Mouse (Mus musculus): ENCODE data around the gene Ffar3. TPM values are rescaled to one million over a fixed set of nuclear protein-coding genes. Genes with fewer than 3 reads are reported as not detected.

Gene Ffar3
- total RNA-seq (2014; rRNA removed) (0.05 TPM in 1 of 2 replicates, not detected in the other), polyA plus RNA-seq (2015; fragmentation: Nextera tagmentation; extraction: Ambion mirVana) (0.09 TPM in 1 of 2 replicates, not detected in the other)

- Histone ChIP-seq H3K9me3 (ENCODE audit: low read length) (no peaks in the 10 kb centered on the region), H3K36me3 (ENCODE audit: insufficient read depth, low read length) (no peaks in the 10 kb centered on the region), H3K27me3 (ENCODE audit: insufficient read depth, low read length) (no peaks in the 10 kb centered on the region), H3K4me2 (ENCODE audit: low read depth, low read length) (no peak within 1 kb of the TSS), H3K9ac (replicated peaks; ENCODE audit: low read length) (no peak within 1 kb of the TSS), H3K27ac (no peak within 1 kb of the TSS), H3K4me3 (ENCODE audit: low read length) (no peak within 1 kb of the TSS), H3K4me1 (ENCODE audit: insufficient read depth, low read length) (no peaks in the 10 kb centered on the region)
- TF ChIP-seq CTCF (IDR thresholded peaks at IDR 0.05; ENCODE audit: low read depth), result no peak
- WGBS, result 82% methylated on average over 6 of the region's 6 CpGs
- no peak for ATAC-seq
- DNase-seq (ENCODE audit: low spot score), result no peak
Observed at GRCm38 (mm10) chr7:30856078-30856477, at the start of gene Ffar3. Gene Ffar3, minus strand, starts transcription at chr7:30856178.

GRCm38 (mm10) chr7:30904042-30904441 is 48.1 kb upstream of the Ffar3 start:
- Histone ChIP-seq H3K4me3 (ENCODE audit: low read length) (no peak overlapping the region), H3K4me1 (ENCODE audit: insufficient read depth, low read length) (peaks cover 3% of the 10 kb centered on the region; the same call in 1 of the 2 replicates), H3K9me3 (ENCODE audit: low read length) (no peaks in the 10 kb centered on the region), H3K27ac (no peak overlapping the region), H3K36me3 (ENCODE audit: insufficient read depth, low read length) (no peaks in the 10 kb centered on the region), H3K4me2 (ENCODE audit: low read depth, low read length) (no peak overlapping the region), H3K27me3 (ENCODE audit: insufficient read depth, low read length) (no peaks in the 10 kb centered on the region), H3K9ac (replicated peaks; ENCODE audit: low read length) (no peak overlapping the region)
- DNase-seq (ENCODE audit: low spot score), result peak; percentile 34
- ATAC-seq, result no peak
- TF ChIP-seq CTCF (IDR thresholded peaks at IDR 0.05; ENCODE audit: low read depth), result peak; percentile 68
- 54% methylated on average over 4 of the region's 4 CpGs for WGBS

GRCm38 (mm10) chr7:30895217-30895616 is 39.2 kb upstream of the Ffar3 start:
- H3K9ac ChIP-seq (replicated peaks; ENCODE audit: low read length), result no peak overlapping the region
- no peaks in the 10 kb centered on the region for H3K4me1 ChIP-seq (ENCODE audit: insufficient read depth, low read length)
- no peaks in the 10 kb centered on the region for H3K36me3 ChIP-seq (ENCODE audit: insufficient read depth, low read length)
- H3K9me3 ChIP-seq (ENCODE audit: low read length), result no peaks in the 10 kb centered on the region
- no peak for ATAC-seq
- 91% methylated on average over 3 of the region's 3 CpGs for WGBS
- no peak overlapping the region for H3K27ac ChIP-seq
- TF ChIP-seq CTCF (IDR thresholded peaks at IDR 0.05; ENCODE audit: low read depth), result no peak
- H3K4me2 ChIP-seq (ENCODE audit: low read depth, low read length), result no peak overlapping the region
- no peak overlapping the region for H3K4me3 ChIP-seq (ENCODE audit: low read length)
- no peak for DNase-seq (ENCODE audit: low spot score)
- no peaks in the 10 kb centered on the region for H3K27me3 ChIP-seq (ENCODE audit: insufficient read depth, low read length)

- H3K36me3 ChIP-seq (ENCODE audit: insufficient read depth, low read length), result no peaks in the 10 kb centered on the region
- H3K9ac ChIP-seq (replicated peaks; ENCODE audit: low read length), result no peak overlapping the region
- H3K4me3 ChIP-seq (ENCODE audit: low read length), result no peak overlapping the region
- H3K27me3 ChIP-seq (ENCODE audit: insufficient read depth, low read length), result no peaks in the 10 kb centered on the region
- H3K4me1 ChIP-seq (ENCODE audit: insufficient read depth, low read length), result no peaks in the 10 kb centered on the region
- H3K27ac ChIP-seq, result no peak overlapping the region
- no peak for DNase-seq (ENCODE audit: low spot score)
- TF ChIP-seq CTCF (IDR thresholded peaks at IDR 0.05; ENCODE audit: low read depth), result no peak
- WGBS, result 64% methylated on average over 3 of the region's 3 CpGs
- ATAC-seq, result no peak
- no peak overlapping the region for H3K4me2 ChIP-seq (ENCODE audit: low read depth, low read length)
- no peaks in the 10 kb centered on the region for H3K9me3 ChIP-seq (ENCODE audit: low read length)
Observed at GRCm38 (mm10) chr7:30892515-30892914, 36.5 kb upstream of the Ffar3 start.

- H3K4me3 ChIP-seq (ENCODE audit: low read length), result no peak overlapping the region
- no peak for ATAC-seq
- 80% methylated on average over 9 of the region's 9 CpGs for WGBS
Observed at GRCm38 (mm10) chr7:30891746-30892145, 35.8 kb upstream of the Ffar3 start.

GRCm38 (mm10) chr7:30890681-30891080 is 34.7 kb upstream of the Ffar3 start:
- WGBS, result 41% methylated on average over 2 of the region's 2 CpGs
- Histone ChIP-seq H3K9ac (replicated peaks; ENCODE audit: low read length) (no peak overlapping the region), H3K27me3 (ENCODE audit: insufficient read depth, low read length) (no peaks in the 10 kb centered on the region), H3K4me1 (ENCODE audit: insufficient read depth, low read length) (no peaks in the 10 kb centered on the region), H3K9me3 (ENCODE audit: low read length) (no peaks in the 10 kb centered on the region), H3K27ac (no peak overlapping the region), H3K36me3 (ENCODE audit: insufficient read depth, low read length) (no peaks in the 10 kb centered on the region), H3K4me2 (ENCODE audit: low read depth, low read length) (no peak overlapping the region), H3K4me3 (ENCODE audit: low read length) (no peak overlapping the region)
- ATAC-seq, result no peak
- no peak for DNase-seq (ENCODE audit: low spot score)
- no peak for TF ChIP-seq CTCF (IDR thresholded peaks at IDR 0.05; ENCODE audit: low read depth)

More at GRCm38 (mm10) chr7:30891746-30892145, 35.8 kb upstream of the Ffar3 start:
- Histone ChIP-seq H3K9ac (replicated peaks; ENCODE audit: low read length) (no peak overlapping the region), H3K27me3 (ENCODE audit: insufficient read depth, low read length) (no peaks in the 10 kb centered on the region), H3K27ac (no peak overlapping the region), H3K9me3 (ENCODE audit: low read length) (no peaks in the 10 kb centered on the region), H3K4me1 (ENCODE audit: insufficient read depth, low read length) (no peaks in the 10 kb centered on the region), H3K4me2 (ENCODE audit: low read depth, low read length) (no peak overlapping the region), H3K36me3 (ENCODE audit: insufficient read depth, low read length) (no peaks in the 10 kb centered on the region)
- no peak for DNase-seq (ENCODE audit: low spot score)
- no peak for TF ChIP-seq CTCF (IDR thresholded peaks at IDR 0.05; ENCODE audit: low read depth)

GRCm38 (mm10) chr7:30888786-30889185 is 32.8 kb upstream of the Ffar3 start:
- Histone ChIP-seq H3K9ac (replicated peaks; ENCODE audit: low read length) (no peak overlapping the region), H3K36me3 (ENCODE audit: insufficient read depth, low read length) (no peaks in the 10 kb centered on the region), H3K27me3 (ENCODE audit: insufficient read depth, low read length) (no peaks in the 10 kb centered on the region), H3K9me3 (ENCODE audit: low read length) (no peaks in the 10 kb centered on the region), H3K4me2 (ENCODE audit: low read depth, low read length) (no peak overlapping the region), H3K4me1 (ENCODE audit: insufficient read depth, low read length) (no peaks in the 10 kb centered on the region), H3K27ac (no peak overlapping the region), H3K4me3 (ENCODE audit: low read length) (no peak overlapping the region)
- DNase-seq (ENCODE audit: low spot score) (no peak), ATAC-seq (no peak)
- no peak for TF ChIP-seq CTCF (IDR thresholded peaks at IDR 0.05; ENCODE audit: low read depth)
- WGBS, result 82% methylated on average over 7 of the region's 7 CpGs
